Mouse (Mus musculus): Measurements from ENCODE around the gene Dst.

- no peak for TF ChIP-seq EP300 (IDR thresholded peaks at IDR 0.05; ENCODE audit: low read depth)
- no peak for TF ChIP-seq CTCF (IDR thresholded peaks at IDR 0.05; ENCODE audit: low read depth)
Observed at GRCm38 (mm10) chr1:34056658-34057057, 148.6 kb downstream of the Dst start.

All from heart, postnatal 0 days (tissue).